Mouse (Mus musculus) thymus, postnatal 0 days (tissue): Measurements from ENCODE around the gene Fam228b. TPM values are rescaled to one million over a fixed set of nuclear protein-coding genes. Genes with fewer than 3 reads are reported as not detected.
"Not testable (repeated sequence)": the region's sequence is repeated elsewhere in the genome, so short reads cannot be mapped to it uniquely, and the experiment has no call there.

Experiments
- DNase-seq: peaks from one replicate; pipeline ENCODE4 v3.0.0-alpha.2; 2015; ENCODE audit warnings: low spot score
- polyA plus RNA-seq: library from polyadenylated mRNA; unstranded; fragments of >200 nt; fragmentation: Nextera tagmentation; extraction: Ambion mirVana; gene quantifications from 2 replicates; pipeline ENCODE4 v1.2.1, GENCODE M21; 2015

The Fam228b gene
- polyA plus RNA-seq, 1 experiment from 2014 or later = 3.6 TPM

GRCm38 (mm10) chr12:4742183-4742582, 26.9 kb downstream of the Fam228b start:
- DNase-seq = no peak

- DNase-seq = no peak
Measured at GRCm38 (mm10) chr12:4740823-4741222, 28.2 kb downstream of the Fam228b start.

GRCm38 (mm10) chr12:4738031-4738576, 31.0 kb downstream of the Fam228b start, which contains the start of gene Fam228a:
Gene Fam228a (minus strand): TSS chr12:4738430.
- DNase-seq = no peak

GRCm38 (mm10) chr12:4732332-4732731, 36.7 kb downstream of the Fam228b start:
- DNase-seq = no peak

GRCm38 (mm10) chr12:4731629-4732028, 37.4 kb downstream of the Fam228b start:
- DNase-seq = no peak

- DNase-seq = no peak
Measured at GRCm38 (mm10) chr12:4729165-4729564, 39.9 kb downstream of the Fam228b start.

GRCm38 (mm10) chr12:4719762-4720754, 49.0 kb downstream of the Fam228b start:
- DNase-seq = peak; percentile 18

- no peak for DNase-seq
Measured at GRCm38 (mm10) chr12:4719066-4719761, 49.9 kb downstream of the Fam228b start.

- DNase-seq = peak; percentile 54
Measured at GRCm38 (mm10) chr12:4717417-4717816, 51.6 kb downstream of the Fam228b start.

GRCm38 (mm10) chr12:4715606-4716005, 53.5 kb downstream of the Fam228b start:
- no peak for DNase-seq

- DNase-seq = no peak
Measured at GRCm38 (mm10) chr12:4713361-4713760, 55.7 kb downstream of the Fam228b start.

GRCm38 (mm10) chr12:4709926-4710325, 59.1 kb downstream of the Fam228b start:
- no peak for DNase-seq

- no peak for DNase-seq
Measured at GRCm38 (mm10) chr12:4708881-4709604, 60.0 kb downstream of the Fam228b start.

GRCm38 (mm10) chr12:4708296-4708695, 60.8 kb downstream of the Fam228b start:
- DNase-seq = no peak

GRCm38 (mm10) chr12:4707488-4708017, 61.5 kb downstream of the Fam228b start:
- peak; percentile 41 for DNase-seq

- DNase-seq = no peak
Measured at GRCm38 (mm10) chr12:4706901-4707300, 62.2 kb downstream of the Fam228b start.

- no peak for DNase-seq
Measured at GRCm38 (mm10) chr12:4706175-4706574, 62.9 kb downstream of the Fam228b start.

GRCm38 (mm10) chr12:4705626-4706025, 63.4 kb downstream of the Fam228b start:
- not testable (repeated sequence) for DNase-seq

- DNase-seq = no peak
Measured at GRCm38 (mm10) chr12:4694534-4694933, 74.5 kb downstream of the Fam228b start.

- DNase-seq = no peak
Measured at GRCm38 (mm10) chr12:4691193-4691592, 77.9 kb downstream of the Fam228b start.
